Mouse (Mus musculus) kidney, postnatal 10 days (tissue): ENCODE measurements around the gene Gm15085.
"Not testable (repeated sequence)": the region's sequence is repeated elsewhere in the genome, so short reads cannot be mapped to it uniquely, and the experiment has no call there.

Experiments used
- DNase-seq: peaks from one replicate; pipeline ENCODE4 v3.0.0; 2021; ENCODE audit warnings: mixed read lengths

The Gm15085 gene

DNA sequence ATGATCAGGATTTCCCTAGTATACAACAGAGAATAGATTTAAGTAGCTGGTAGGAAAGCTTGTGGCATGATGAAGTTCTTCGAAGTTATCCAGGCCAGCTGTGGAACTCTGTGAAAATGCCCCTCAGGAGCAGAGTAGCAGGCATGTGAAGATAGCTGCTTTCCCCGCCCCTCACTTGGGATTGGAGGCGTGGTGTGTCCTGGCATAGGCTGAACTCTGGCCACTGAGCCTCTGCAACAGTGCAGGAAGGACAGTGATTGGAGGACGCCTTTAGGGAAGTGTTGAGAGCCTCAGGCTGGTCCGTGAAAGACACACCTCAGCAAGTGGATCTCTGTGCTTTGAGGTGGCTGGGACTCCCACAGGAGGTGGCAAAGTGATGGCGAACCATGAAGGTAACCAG, at the start of gene Gm15085:
Gene Gm15085, plus strand, starts transcription at position 301 of the 400 bp plus-strand sequence.
- DNase-seq: not testable (repeated sequence)
